Mouse (Mus musculus) kidney, postnatal 0 days (tissue): ENCODE measurements around the gene Rps3. TPM values are rescaled to one million over a fixed set of nuclear protein-coding genes. Genes with fewer than 3 reads are reported as not detected.

Source experiments
- ATAC-seq: fragments of 200-750 bp; cut with Nextera tagmentation; replicated peaks from 2 replicates; pipeline ENCODE4 v1.8.0; 2017; ENCODE audit warnings: low read depth, moderate number of reproducible peaks, moderate TSS enrichment, moderate library complexity; ENCODE audit not compliant: low FRiP score
- DNase-seq: peaks from one replicate; pipeline ENCODE4 v3.0.0-alpha.2; 2016; ENCODE audit warnings: low spot score
- H3K27ac ChIP-seq: fragments of 300-500 bp; sonication (generic); 2 replicates; pipeline ENCODE4 v1.5.1; 2014; ENCODE audit warnings: mild to moderate bottlenecking
- H3K27me3 ChIP-seq: fragments of 300-500 bp; sonication (generic); 2 replicates; pipeline ENCODE4 v1.6.1; 2014; ENCODE audit warnings: low read length, mixed read lengths; ENCODE audit not compliant: insufficient read depth
- H3K36me3 ChIP-seq: fragments of 300-500 bp; sonication (generic); 2 replicates; pipeline ENCODE4 v1.6.1; 2014; ENCODE audit warnings: low read length, mixed read lengths; ENCODE audit not compliant: insufficient read depth
- H3K4me1 ChIP-seq: fragments of 300-500 bp; sonication (generic); replicated peaks from 2 replicates; pipeline ENCODE4 v1.6.1; 2014; ENCODE audit warnings: antibody characterized with exemption, low read length, mixed read lengths; ENCODE audit not compliant: insufficient read depth
- H3K4me2 ChIP-seq: fragments of 300-500 bp; sonication (generic); 2 replicates; pipeline ENCODE4 v1.6.1; 2014; ENCODE audit warnings: mild to moderate bottlenecking, low read length, moderate library complexity, mixed read lengths
- H3K4me3 ChIP-seq: fragments of 300-500 bp; sonication (generic); replicated peaks from 2 replicates; pipeline ENCODE4 v1.5.1; 2014; ENCODE audit warnings: low read depth, low read length
- H3K9ac ChIP-seq: fragments of 300-500 bp; sonication (generic); 2 replicates; pipeline ENCODE4 v1.6.1; 2014; ENCODE audit warnings: low read depth, low read length
- H3K9me3 ChIP-seq: fragments of 300-500 bp; sonication (generic); replicated peaks from 2 replicates; pipeline ENCODE4 v1.6.1; 2016; ENCODE audit warnings: low read length, inconsistent platforms, mixed read lengths
- CTCF ChIP-seq: IDR thresholded peaks from 2 replicates; pipeline ENCODE4 v1.5.1; 2016; ENCODE audit warnings: antibody characterized with exemption, low read depth, mild to moderate bottlenecking, moderate library complexity
- WGBS: fragments of 180-500 bp; shearing (Covaris S2); extraction: QIAGEN DNeasy Blood & Tissue Kit; methylation state at CpG from one replicate; pipeline ENCODE4 v1.1.7; 2014; 5-methylcytosine and 5-hydroxymethylcytosine counted together
- polyA plus RNA-seq: library from polyadenylated mRNA; unstranded; fragments of >200 nt; fragmentation: Nextera tagmentation; extraction: Ambion mirVana; gene quantifications from 2 replicates; pipeline ENCODE4 v1.2.1, GENCODE M21; 2015

Rps3 gene
- polyA plus RNA-seq, 1 experiment from 2014 or later: 942 TPM

DNA sequence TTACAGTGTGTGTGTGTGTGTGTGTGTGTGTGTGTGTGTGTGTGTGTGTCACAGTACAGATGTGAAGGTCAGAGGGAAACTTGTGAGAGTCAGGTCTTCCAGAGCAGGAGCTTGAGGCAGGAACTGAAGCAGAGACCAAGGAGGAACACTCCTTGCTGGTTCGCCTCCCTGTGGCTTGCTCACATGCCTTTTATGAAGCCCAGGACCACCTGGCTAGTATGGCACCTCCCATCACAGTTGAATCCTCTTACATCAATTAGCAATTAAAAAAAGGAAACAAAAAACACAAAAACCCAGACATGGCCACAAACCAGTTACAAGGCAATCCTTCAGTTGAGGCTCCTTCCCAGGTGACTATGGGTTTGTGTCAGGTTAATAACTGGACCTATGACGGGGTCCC, 20.4 kb downstream of the Rps3 start:
- Histone ChIP-seq H3K27ac (no peak overlapping the region), H3K36me3 (no peaks in the 10 kb centered on the region), H3K4me2 (no peak overlapping the region), H3K4me3 (no peak overlapping the region), H3K27me3 (no peaks in the 10 kb centered on the region), H3K9me3 (no peaks in the 10 kb centered on the region), H3K4me1 (peaks cover 18% of the 10 kb centered on the region; the same call in 1 of the 2 replicates), H3K9ac (no peak overlapping the region)
- DNase-seq (no peak), ATAC-seq (no peak)
- no peak for TF ChIP-seq CTCF
- WGBS: 77% methylated on average over 2 of the region's 2 CpGs

DNA sequence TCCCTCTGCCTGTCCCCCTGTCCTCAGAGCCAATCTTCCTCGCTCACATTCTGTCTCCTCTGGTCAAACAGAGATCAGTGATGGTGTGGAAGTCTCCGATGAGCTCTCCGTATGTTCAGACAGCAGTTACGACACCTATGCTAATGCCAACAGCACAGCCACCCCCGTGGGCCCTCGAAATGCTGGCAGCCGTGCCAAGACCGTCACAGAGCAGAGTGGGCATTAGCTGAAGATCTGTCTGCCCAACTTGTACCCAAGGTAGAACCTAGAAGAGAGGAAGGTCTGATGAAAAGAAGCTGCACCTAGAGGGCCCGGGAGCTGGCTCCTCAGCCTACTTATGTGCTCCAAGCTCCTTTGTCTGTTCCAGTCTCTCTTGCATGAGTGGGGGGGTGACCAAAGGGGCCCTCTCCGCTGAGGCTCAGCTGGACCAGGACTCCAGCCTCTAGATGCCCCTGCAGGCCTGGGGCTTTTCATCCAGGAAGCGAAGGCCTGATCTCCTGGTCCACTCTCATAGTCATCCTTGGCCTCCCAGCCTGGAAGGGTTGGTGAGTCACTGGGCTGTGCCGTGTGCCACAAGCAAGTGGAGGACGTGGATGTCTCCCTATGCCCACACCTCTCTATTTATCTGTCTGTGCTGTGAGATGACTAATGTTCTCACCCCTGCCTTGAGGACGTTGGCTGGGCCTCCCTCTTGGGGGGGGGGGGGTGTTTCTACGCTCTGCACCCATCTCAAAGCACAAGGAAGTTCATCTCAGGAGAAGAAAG, 23.5 kb downstream of the Rps3 start:
- H3K4me2 ChIP-seq: no peak overlapping the region
- H3K9me3 ChIP-seq: no peaks in the 10 kb centered on the region
- no peak for ATAC-seq
- WGBS: 90% methylated on average over 15 of the region's 15 CpGs
- no peak overlapping the region for H3K4me3 ChIP-seq
- H3K36me3 ChIP-seq: no peaks in the 10 kb centered on the region
- no peaks in the 10 kb centered on the region for H3K27me3 ChIP-seq
- peaks cover 6% of the 10 kb centered on the region; the same call in 1 of the 2 replicates for H3K4me1 ChIP-seq
- no peak overlapping the region for H3K27ac ChIP-seq
- TF ChIP-seq CTCF: no peak
- H3K9ac ChIP-seq: no peak overlapping the region
- DNase-seq: no peak

DNA sequence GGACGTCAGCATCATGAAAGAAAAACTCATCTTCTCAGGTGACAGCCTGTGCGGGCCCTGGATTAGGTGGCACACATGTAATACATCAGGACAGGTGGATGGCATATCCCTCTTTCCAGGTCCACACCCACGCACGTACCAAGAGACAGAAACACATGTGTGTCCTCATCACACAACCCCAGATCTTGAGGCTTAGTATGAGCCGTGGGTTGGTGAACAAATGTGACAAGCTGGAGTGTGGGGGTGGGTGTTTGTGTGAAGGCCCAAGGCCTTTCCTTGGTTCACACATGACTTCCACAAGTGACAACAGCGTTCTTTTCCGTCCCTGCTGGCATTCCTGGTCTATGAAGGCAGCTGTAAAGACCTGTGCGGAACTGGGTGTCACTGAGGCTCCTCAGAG, 24.7 kb downstream of the Rps3 start:
- Histone ChIP-seq H3K27ac (no peak overlapping the region), H3K9me3 (no peaks in the 10 kb centered on the region), H3K4me3 (no peak overlapping the region), H3K4me2 (no peak overlapping the region), H3K27me3 (no peaks in the 10 kb centered on the region), H3K9ac (no peak overlapping the region), H3K36me3 (no peaks in the 10 kb centered on the region), H3K4me1 (peaks cover 11% of the 10 kb centered on the region)
- no peak for ATAC-seq
- no peak for TF ChIP-seq CTCF
- WGBS: 65% methylated on average over 8 of the region's 8 CpGs
- DNase-seq: no peak

DNA sequence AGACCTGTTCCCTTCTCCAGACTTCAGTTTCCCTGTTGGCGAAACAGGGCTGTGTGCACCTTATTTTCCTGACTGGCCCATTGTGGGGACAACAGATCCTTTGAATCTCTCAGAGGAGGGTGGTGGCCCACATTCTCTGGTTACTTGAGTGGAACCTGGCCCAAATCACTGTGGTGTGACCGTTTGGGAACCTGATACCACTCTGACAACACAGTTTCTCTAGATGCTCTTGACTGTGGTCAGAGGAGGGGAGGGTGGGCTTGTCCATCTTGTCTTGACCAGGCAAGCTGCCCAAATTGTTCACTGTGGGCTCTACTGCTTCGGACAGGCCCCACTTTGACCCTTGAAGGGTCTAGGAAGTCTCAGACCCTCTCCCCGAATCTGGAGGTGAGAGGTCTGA, 29.5 kb downstream of the Rps3 start:
- Histone ChIP-seq H3K36me3 (no peaks in the 10 kb centered on the region), H3K27me3 (no peaks in the 10 kb centered on the region), H3K4me2 (no peak overlapping the region), H3K9ac (peak overlapping the region; percentile 18; the same call in 1 of the 2 replicates), H3K27ac (peak overlapping the region; percentile 31; the same call in 1 of the 2 replicates), H3K4me3 (no peak overlapping the region), H3K9me3 (no peaks in the 10 kb centered on the region), H3K4me1 (peaks cover 13% of the 10 kb centered on the region)
- WGBS: 38% methylated on average over 4 of the region's 4 CpGs
- DNase-seq (peak; percentile 73), ATAC-seq (peak; percentile 53)
- no peak for TF ChIP-seq CTCF

DNA sequence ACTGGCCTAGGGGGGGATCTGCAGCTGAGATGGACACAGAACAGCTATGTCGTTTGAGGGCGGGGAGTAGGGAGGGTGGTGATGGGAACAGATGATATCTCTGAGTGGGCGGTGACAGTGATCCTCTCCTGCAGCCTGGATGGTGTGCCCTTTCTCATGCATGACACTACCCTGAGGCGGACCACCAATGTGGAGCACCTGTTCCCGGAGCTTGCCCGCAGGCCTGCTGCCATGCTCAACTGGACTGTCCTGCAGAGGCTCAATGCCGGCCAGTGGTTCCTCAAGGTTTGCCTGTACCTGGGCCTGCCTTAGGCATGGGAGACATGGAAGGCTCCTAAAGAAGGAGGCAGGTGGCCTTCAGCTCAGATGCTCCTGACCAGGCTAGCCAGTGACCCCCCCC, 30.7 kb downstream of the Rps3 start:
- no peak for DNase-seq
- no peak for ATAC-seq
- Histone ChIP-seq H3K9ac (no peak overlapping the region), H3K4me3 (no peak overlapping the region), H3K4me1 (peaks cover 10% of the 10 kb centered on the region), H3K27ac (no peak overlapping the region), H3K9me3 (no peaks in the 10 kb centered on the region), H3K36me3 (no peaks in the 10 kb centered on the region), H3K4me2 (no peak overlapping the region), H3K27me3 (no peaks in the 10 kb centered on the region)
- no peak for TF ChIP-seq CTCF
- WGBS: 64% methylated on average over 7 of the region's 7 CpGs

DNA sequence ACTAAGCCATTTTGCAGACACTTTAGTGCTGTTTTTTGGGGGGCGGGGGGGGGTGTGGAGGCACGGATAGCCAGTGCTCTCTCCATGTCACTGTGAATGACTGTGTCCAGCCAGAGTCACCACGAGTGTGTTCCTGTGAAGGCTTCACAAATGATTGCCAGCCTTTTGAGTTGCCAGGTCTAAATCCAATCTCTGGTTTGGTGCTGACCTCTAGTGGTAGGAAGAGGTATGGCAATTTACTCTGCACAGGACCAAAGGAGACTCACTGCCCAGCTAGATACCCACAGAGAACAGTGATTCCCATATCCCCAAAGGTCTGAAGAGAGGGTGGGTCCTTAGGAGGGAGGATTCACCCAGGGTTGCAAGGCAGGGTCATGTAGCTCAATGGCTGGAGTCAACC, 32.8 kb downstream of the Rps3 start:
- H3K27ac ChIP-seq: no peak overlapping the region
- H3K4me3 ChIP-seq: no peak overlapping the region
- no peak overlapping the region for H3K9ac ChIP-seq
- no peaks in the 10 kb centered on the region for H3K9me3 ChIP-seq
- H3K36me3 ChIP-seq: no peaks in the 10 kb centered on the region
- no peak overlapping the region for H3K4me2 ChIP-seq
- peak; percentile 99 for TF ChIP-seq CTCF
- 2% methylated on average over 3 of the region's 3 CpGs for WGBS
- peaks cover 10% of the 10 kb centered on the region for H3K4me1 ChIP-seq
- no peaks in the 10 kb centered on the region for H3K27me3 ChIP-seq
- peak; percentile 43 for ATAC-seq
- peak; percentile 89 for DNase-seq

DNA sequence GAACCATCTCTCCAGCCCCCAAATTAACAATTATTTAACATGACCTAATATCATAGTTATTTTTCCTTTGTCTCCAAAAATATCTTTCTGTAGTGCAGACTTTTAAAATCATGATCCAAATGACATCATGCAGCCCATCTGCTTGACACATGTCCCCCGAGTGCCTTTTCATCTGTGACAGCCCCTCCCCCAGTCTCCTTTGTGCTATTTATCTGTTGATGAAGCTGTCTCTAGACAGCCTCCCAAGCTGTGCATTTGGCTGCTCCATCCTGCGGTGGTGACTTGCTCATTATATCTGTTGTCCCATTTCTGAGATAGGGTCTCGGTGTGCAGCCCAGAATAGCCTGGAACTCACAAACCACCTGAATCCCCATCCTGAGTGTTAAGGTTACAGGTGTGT, 33.8 kb downstream of the Rps3 start:
- no peaks in the 10 kb centered on the region for H3K9me3 ChIP-seq
- H3K4me2 ChIP-seq: no peak overlapping the region
- 73% methylated on average over 3 of the region's 3 CpGs for WGBS
- no peak overlapping the region for H3K27ac ChIP-seq
- no peak overlapping the region for H3K9ac ChIP-seq
- ATAC-seq (no peak), DNase-seq (no peak)
- peaks cover 10% of the 10 kb centered on the region for H3K4me1 ChIP-seq
- no peak for TF ChIP-seq CTCF
- no peaks in the 10 kb centered on the region for H3K27me3 ChIP-seq
- H3K4me3 ChIP-seq: no peak overlapping the region
- no peaks in the 10 kb centered on the region for H3K36me3 ChIP-seq
